Mouse (Mus musculus) small intestine, adult 2 months (tissue): Measurements from ENCODE around the gene Msln.

Experiments used
- CTCF ChIP-seq: fragments of 200-500 bp; IDR thresholded peaks from 2 replicates; pipeline ENCODE4 v1.5.1; 2012; ENCODE audit warnings: low read depth, mild to moderate bottlenecking, control low read depth, inconsistent platforms, low read length, moderate library complexity, mixed read lengths; ENCODE audit not compliant: insufficient replicate concordance, insufficient read length; ENCODE audit errors: extremely low read depth
- POLR2A ChIP-seq: fragments of 200-500 bp; IDR thresholded peaks from 2 replicates; pipeline ENCODE4 v1.6.1; 2012; ENCODE audit warnings: low read depth, mild to moderate bottlenecking, control low read depth, inconsistent platforms, low read length, moderate library complexity

GRCm38 (mm10) chr17:25709994-25710393, 44.2 kb downstream of the Msln start:
- TF ChIP-seq CTCF (no peak), POLR2A (no peak)
